Mouse (Mus musculus) limb, embryonic 10.5 days (tissue): ENCODE results near the gene Heyl. TPM values are rescaled to one million over a fixed set of nuclear protein-coding genes. Genes with fewer than 3 reads are reported as not detected.

Experiments
- DNase-seq: peaks from one replicate; pipeline ENCODE4 v3.0.0-alpha.2; 2017; ENCODE audit warnings: low spot score
- H3K27ac ChIP-seq: fragments of 300-500 bp; sonication (generic); 2 replicates; pipeline ENCODE4 v1.5.1; 2016; ENCODE audit warnings: mild to moderate bottlenecking
- H3K27me3 ChIP-seq: fragments of 300-500 bp; sonication (generic); 2 replicates; pipeline ENCODE4 v1.6.1; 2016; ENCODE audit warnings: low read depth, mild to moderate bottlenecking; ENCODE audit not compliant: poor library complexity, severe bottlenecking
- H3K36me3 ChIP-seq: fragments of 300-500 bp; sonication (generic); 2 replicates; pipeline ENCODE4 v1.6.1; 2016; ENCODE audit warnings: mild to moderate bottlenecking, moderate library complexity
- H3K4me1 ChIP-seq: fragments of 300-500 bp; sonication (generic); 2 replicates; pipeline ENCODE4 v1.6.1; 2016
- H3K4me3 ChIP-seq: fragments of 300-500 bp; sonication (generic); 2 replicates; pipeline ENCODE4 v1.5.1; 2016; ENCODE audit warnings: mild to moderate bottlenecking, moderate library complexity
- H3K9me3 ChIP-seq: fragments of 300-500 bp; sonication (generic); replicated peaks from 2 replicates; pipeline ENCODE4 v1.6.1; 2016; ENCODE audit warnings: mild to moderate bottlenecking
- WGBS: fragments of 180-500 bp; shearing (Covaris S2); methylation state at CpG from one replicate; pipeline ENCODE4 v1.1.7; 2016; 5-methylcytosine and 5-hydroxymethylcytosine counted together
- polyA plus RNA-seq: library from polyadenylated mRNA; unstranded; fragments of >200 nt; fragmentation: Nextera tagmentation; extraction: Ambion mirVana; gene quantifications from 2 replicates; pipeline ENCODE4 v1.2.1, GENCODE M21; 2016

The Heyl gene
- polyA plus RNA-seq, 1 experiment from 2014 or later: 2.2 TPM

DNA sequence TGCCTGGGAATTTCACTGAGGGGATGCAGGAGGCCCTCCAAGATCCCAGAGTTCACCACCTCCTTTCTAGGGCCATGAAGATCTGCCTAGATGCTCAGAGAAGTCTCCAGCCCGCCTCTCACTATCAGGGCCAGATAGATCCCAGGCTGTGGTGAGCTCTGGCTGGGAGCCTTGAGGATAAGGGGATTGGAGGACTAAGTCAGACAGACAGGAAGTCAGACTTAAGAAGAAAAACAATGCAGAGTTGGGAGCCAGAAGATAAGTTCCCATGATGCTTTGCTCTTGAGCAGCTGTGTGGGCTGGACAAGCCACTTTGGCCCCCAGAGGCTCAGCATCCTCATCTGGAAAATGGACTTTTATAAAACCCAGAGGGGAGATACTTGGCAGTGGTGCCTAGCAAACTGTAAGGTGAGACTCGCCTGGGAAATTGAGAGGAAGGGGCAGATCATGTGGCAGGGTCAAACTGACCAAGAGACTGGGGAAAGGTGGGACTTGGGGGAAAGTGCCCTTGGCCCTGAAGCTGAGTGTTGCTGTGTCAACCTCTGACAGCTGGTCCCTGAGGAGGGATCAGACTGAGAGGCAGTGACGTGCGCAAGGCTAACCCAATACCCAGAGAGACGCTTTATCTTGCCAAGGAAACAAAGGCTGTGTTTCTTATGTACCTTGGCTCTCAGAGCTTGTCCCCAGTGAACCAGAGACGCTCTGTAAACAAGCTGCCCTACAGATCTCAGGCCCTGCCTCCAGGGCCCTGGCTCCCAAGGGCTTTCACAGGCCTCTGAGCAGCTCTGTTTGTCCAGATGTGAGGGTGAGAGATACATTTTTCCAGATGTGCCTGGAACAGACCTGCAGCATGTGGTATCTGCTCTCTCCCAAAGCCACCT is 4.3 kb downstream of the Heyl start:
- 74% methylated on average over 6 of the region's 6 CpGs for WGBS
- Histone ChIP-seq H3K27ac (peak overlapping the region; percentile 50; the same call in 1 of the 2 replicates), H3K9me3 (no peaks in the 10 kb centered on the region), H3K27me3 (peaks cover 85% of the 10 kb centered on the region), H3K4me3 (no peak overlapping the region), H3K4me1 (peaks cover 57% of the 10 kb centered on the region), H3K36me3 (no peaks in the 10 kb centered on the region)
- no peak for DNase-seq

GRCm38 (mm10) chr4:123239361-123240203 is 6.2 kb downstream of the Heyl start:
- peak overlapping the region; percentile 47 for H3K4me3 ChIP-seq
- no peaks in the 10 kb centered on the region for H3K36me3 ChIP-seq
- WGBS: 4% methylated on average over 58 of the region's 58 CpGs
- H3K27ac ChIP-seq: peak overlapping the region; percentile 80
- peak; percentile 84 for DNase-seq
- H3K27me3 ChIP-seq: peaks cover 65% of the 10 kb centered on the region
- peaks cover 51% of the 10 kb centered on the region for H3K4me1 ChIP-seq
- no peaks in the 10 kb centered on the region for H3K9me3 ChIP-seq

- DNase-seq: no peak
- H3K27ac ChIP-seq: no peak overlapping the region
- no peak overlapping the region for H3K4me3 ChIP-seq
- H3K36me3 ChIP-seq: no peaks in the 10 kb centered on the region
- WGBS: 88% methylated on average over 7 of the region's 7 CpGs
- no peaks in the 10 kb centered on the region for H3K9me3 ChIP-seq
- H3K27me3 ChIP-seq: peaks cover 5% of the 10 kb centered on the region; the same call in 1 of the 2 replicates
- H3K4me1 ChIP-seq: peaks cover 19% of the 10 kb centered on the region
Measured at GRCm38 (mm10) chr4:123246221-123246620, 12.9 kb downstream of the Heyl start.

DNA sequence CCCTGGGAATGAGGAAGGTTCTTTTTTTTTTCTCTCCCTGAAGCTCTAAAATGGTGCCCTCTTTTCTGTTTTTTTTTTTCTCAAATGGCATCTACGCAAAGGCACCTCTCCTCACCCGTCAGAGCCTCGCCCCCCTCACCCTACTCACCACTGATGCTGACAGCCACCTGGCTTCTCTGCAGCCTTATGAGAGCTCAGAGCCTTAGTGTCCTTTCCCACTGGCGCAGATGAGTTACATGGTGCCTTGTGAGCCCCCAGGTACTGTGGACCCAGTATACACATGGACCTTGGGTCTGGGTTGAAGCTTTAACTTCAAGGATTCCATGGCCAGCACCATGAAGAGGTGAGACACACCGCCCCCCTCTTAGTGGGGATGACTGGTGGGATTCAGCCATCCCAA is 13.3 kb downstream of the Heyl start:
- Histone ChIP-seq H3K9me3 (no peaks in the 10 kb centered on the region), H3K36me3 (no peaks in the 10 kb centered on the region), H3K27ac (0 out of 2 replicates have a peak overlapping the region, but pooled peaks have one; percentile 10), H3K4me3 (no peak overlapping the region), H3K27me3 (peaks cover under 1% of the 10 kb centered on the region; the same call in 1 of the 2 replicates), H3K4me1 (peaks cover 19% of the 10 kb centered on the region)
- DNase-seq: no peak
- WGBS: 92% methylated on average over 5 of the region's 5 CpGs

- Histone ChIP-seq H3K9me3 (no peaks in the 10 kb centered on the region), H3K27ac (0 out of 2 replicates have a peak overlapping the region, but pooled peaks have one; percentile 10), H3K36me3 (no peaks in the 10 kb centered on the region), H3K27me3 (no peaks in the 10 kb centered on the region; the same call in 1 of the 2 replicates), H3K4me3 (no peak overlapping the region), H3K4me1 (peaks cover 19% of the 10 kb centered on the region)
- DNase-seq: no peak
- WGBS: 64% methylated on average over 7 of the region's 7 CpGs
Measured at GRCm38 (mm10) chr4:123247147-123247880, 14.0 kb downstream of the Heyl start.

DNA sequence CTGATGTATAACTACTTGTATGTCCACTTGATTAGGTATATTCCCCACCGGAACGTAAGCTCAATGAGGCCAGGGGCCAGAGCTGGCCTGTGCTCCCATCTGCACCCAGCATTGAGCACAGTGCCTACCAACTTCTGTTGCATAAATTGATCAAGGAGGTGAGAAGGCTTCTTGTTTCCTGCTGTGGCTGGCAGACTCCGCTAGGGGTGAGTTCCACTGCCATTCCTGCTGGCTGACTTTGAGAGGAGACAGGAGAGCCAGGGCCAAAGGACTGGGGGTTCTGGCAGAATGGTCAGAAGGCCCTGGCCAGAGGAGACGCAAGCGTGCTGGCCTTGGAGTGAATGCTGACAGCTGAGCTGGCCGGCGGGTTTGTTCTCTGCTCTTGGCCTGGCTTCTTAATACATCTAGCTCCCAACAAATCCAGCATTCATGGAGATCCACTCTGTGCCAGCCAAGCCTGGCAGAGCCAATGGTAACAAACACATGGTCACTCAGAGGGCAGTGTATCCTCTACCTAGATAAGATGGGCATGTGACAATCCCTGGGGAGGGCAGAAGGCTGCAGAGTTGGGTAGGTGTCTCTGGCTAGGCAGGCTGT is 15.7 kb downstream of the Heyl start:
- Histone ChIP-seq H3K27ac (no peak overlapping the region), H3K27me3 (no peaks in the 10 kb centered on the region; the same call in 1 of the 2 replicates), H3K9me3 (no peaks in the 10 kb centered on the region), H3K4me1 (peaks cover 14% of the 10 kb centered on the region), H3K4me3 (no peak overlapping the region), H3K36me3 (no peaks in the 10 kb centered on the region)
- 78% methylated on average over 7 of the region's 7 CpGs for WGBS
- DNase-seq: no peak

- Histone ChIP-seq H3K27ac (no peak overlapping the region), H3K4me3 (no peak overlapping the region), H3K27me3 (no peaks in the 10 kb centered on the region; the same call in 1 of the 2 replicates), H3K9me3 (no peaks in the 10 kb centered on the region), H3K36me3 (no peaks in the 10 kb centered on the region), H3K4me1 (peaks cover 8% of the 10 kb centered on the region)
- 88% methylated on average over 5 of the region's 5 CpGs for WGBS
- DNase-seq: no peak
Measured at GRCm38 (mm10) chr4:123252214-123252613, 18.9 kb downstream of the Heyl start.

- H3K4me1 ChIP-seq: no peaks in the 10 kb centered on the region
- no peak for DNase-seq
- no peaks in the 10 kb centered on the region for H3K27me3 ChIP-seq
- H3K9me3 ChIP-seq: no peaks in the 10 kb centered on the region
- no peak overlapping the region for H3K27ac ChIP-seq
- no peak overlapping the region for H3K4me3 ChIP-seq
- WGBS: 31% methylated on average over 5 of the region's 5 CpGs
- H3K36me3 ChIP-seq: no peaks in the 10 kb centered on the region
Measured at GRCm38 (mm10) chr4:123254617-123255016, 21.3 kb downstream of the Heyl start.

DNA sequence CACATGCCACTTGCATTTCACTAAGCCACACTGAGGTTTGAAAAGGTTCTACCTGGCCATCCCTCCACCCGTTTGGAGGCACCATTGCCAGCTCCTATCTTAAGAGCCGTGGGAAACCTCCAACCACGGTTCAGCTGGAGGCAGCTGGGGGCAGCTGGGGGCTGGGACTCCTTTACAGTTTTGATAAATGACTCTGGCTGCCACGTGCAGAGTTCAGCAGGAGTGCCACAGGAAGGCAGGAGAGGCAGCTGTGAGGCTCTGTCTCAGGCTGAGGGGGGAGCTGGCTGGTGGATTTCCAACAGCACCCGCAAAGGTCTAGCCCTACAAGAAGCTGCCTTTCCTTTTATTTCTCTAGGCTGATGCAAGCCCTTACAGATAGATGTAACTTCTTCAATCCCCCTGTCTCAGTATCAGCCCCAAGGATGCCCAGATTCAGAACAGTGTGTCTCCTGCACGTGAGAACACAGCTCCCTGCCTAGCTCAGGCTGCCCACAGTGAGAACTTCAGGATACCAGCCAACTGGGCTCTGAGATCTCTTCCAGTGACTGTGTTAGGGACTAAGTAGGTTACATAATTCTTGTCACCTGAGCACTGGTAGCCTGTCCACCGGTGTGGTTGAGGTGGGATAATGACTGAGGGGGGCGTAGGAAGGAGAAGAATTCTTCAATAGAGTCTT is 26.9 kb downstream of the Heyl start:
- H3K4me3 ChIP-seq: no peak overlapping the region
- no peaks in the 10 kb centered on the region for H3K36me3 ChIP-seq
- peak; percentile 61 for DNase-seq
- no peak overlapping the region for H3K27ac ChIP-seq
- WGBS: 41% methylated on average over 8 of the region's 8 CpGs
- no peaks in the 10 kb centered on the region for H3K27me3 ChIP-seq
- H3K9me3 ChIP-seq: no peaks in the 10 kb centered on the region
- peaks cover 15% of the 10 kb centered on the region for H3K4me1 ChIP-seq

DNA sequence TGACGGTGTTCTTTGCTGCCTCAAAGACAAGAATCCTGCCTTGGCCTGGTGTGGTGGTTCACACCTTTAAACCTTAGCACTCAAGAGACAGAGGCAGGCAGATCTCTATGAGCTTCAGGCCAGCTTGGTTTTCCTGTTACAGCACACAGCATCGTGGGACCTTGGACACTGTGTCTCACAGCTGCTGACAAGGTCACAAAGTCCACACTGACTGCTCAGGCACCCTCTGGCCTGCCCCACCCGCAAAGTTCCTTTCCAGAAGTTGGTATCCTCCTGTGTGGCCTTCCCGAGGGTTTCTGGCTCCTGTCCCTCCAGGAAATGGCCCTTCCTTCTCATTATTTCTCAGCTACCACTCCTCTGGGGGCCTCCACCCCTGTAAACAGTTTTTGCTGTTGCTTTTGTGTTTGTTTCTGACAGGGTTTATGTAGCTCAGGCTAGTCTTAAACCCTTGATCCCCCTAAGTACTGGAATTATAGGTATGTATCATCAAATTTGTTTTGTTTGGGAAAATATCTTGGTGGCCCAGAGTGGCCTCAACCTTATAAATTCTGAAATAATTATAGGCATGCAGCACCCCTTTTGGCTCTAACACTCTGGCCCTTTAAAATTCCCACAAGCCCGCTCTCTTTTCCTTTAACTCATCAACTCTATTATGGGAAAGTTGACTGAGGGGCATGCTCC is 28.5 kb downstream of the Heyl start, which contains the start of gene Pabpc4:
Gene Pabpc4, plus strand, starts transcription at position 631 of the 681 bp plus-strand sequence.
- DNase-seq: no peak
- Histone ChIP-seq H3K4me3 (no peak within 1 kb of the TSS), H3K27ac (no peak within 1 kb of the TSS; the same call in 1 of the 2 replicates), H3K4me1 (peaks cover 15% of the 10 kb centered on the region), H3K36me3 (no peaks in the 10 kb centered on the region), H3K27me3 (no peaks in the 10 kb centered on the region), H3K9me3 (no peaks in the 10 kb centered on the region)
- WGBS: 73% methylated on average over 5 of the region's 5 CpGs

DNA sequence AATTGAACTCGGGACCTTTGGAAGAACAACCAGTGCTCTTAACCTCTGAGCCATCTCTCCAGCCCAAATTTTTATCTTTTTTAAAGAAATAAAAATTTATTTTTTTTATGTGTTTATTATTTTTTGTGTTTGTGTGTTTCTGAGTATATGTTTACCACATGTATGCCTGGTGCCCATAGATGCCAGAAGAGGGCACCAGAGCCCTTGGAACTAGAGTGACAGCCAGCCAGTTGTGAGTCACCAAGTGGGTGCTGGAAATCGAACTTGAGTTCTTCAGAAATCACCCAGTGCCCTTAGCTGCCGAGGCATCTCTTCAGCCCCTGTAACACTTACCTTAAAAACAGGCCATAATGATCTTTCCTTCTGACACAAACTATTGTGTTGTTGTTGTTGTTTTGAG is 37.7 kb downstream of the Heyl start:
- DNase-seq: no peak
- 90% methylated on average over 3 of the region's 3 CpGs for WGBS
- Histone ChIP-seq H3K4me1 (no peaks in the 10 kb centered on the region), H3K4me3 (no peak overlapping the region), H3K27ac (no peak overlapping the region), H3K9me3 (no peaks in the 10 kb centered on the region), H3K27me3 (no peaks in the 10 kb centered on the region), H3K36me3 (no peaks in the 10 kb centered on the region)
